Mouse (Mus musculus) c-Kit-positive CD71-negative TER-119-negative erythroid progenitor cells, embryonic 14.5 days (primary cell): ENCODE measurements at regions not wholly inside any gene's neighbourhood (a gene's known extent, or its start where the extent isn't known, plus 50 kb on each side); places are given as distances from the start of the nearest gene placed in this dataset.

Experiments
- DNase-seq: peaks from one replicate; pipeline ENCODE4 v3.0.0-alpha.2; 2013; ENCODE audit warnings: low read depth

DNA sequence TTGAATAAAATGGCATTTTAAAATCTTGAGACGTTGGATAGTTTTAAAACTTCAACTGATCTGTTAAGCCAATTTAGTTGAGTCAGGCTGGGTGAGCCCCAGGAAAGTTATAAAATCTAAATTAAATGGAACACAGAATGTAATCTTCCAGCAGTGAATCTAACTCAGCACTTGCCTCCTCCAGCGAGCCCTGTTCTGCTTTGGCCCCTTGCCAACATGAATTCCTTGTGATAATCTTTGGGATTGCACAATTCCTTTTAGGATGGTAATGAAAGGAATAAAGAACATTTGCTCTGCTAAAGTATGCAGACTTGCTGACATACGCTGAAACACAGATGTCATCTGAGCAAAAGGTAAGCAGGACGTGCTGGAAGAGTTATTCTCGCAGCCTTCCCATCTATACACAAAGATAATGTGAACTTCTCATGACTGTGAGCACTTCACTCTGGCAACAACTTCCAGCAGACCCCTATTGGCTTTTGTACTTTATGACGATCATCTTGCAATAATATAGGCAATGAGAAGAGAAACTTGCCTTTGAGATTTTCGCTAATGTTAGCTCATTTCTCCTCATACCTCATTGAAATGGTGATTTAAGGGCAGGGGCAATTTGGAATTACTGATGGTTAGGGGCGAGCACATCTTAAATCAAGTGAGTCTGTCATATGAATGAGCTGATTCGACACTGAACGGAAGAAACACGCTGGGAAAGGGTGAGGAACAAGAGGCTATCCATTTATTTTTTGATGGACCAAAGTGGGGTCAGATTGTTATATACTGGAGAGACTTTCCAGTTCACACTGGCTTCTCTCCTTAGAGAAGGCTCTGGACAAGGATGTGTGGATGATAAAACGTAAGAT is 216.3 kb upstream of the Pdzrn3 start:
- no peak for DNase-seq

DNA sequence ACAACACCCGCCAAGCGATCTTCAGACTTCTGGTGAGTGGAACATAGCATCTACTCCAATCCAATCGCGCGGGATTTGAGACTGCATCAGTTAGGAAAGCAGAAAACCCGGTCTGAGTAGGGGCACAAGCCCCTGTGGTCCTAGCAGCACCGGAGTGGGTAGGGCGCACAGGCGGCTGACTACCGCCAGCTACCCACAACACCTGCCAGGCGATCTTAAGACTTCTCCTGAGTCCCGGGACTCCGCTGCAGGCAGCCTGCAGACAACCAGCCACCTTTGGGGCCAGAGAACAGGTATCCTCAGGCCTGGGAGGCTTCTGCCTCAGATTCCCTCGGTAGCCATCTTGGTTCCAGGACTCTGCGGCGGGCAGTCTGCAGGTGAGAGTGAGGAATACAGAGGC is 208.2 kb upstream of the Pdzrn3 start:
- no peak for DNase-seq

DNA sequence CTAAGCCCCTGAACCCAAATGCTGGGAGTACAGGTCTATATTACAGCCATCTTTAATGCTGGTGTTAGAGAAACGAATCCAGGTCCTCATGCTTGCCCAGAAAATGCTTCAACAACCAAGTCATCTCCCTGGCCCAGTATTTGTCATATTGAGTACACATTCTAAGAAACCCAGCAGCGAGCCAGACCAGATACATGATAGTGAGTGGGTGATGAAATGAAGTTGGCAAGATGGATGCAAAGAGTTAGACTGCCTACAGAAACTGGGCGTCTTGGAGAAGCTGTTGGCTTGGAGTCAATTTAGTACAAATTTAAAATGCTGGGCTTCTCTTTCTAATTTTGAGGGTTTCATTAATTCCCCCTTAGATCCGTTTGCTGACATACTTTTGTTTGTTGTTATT is 203.1 kb upstream of the Pdzrn3 start:
- DNase-seq = no peak

DNA sequence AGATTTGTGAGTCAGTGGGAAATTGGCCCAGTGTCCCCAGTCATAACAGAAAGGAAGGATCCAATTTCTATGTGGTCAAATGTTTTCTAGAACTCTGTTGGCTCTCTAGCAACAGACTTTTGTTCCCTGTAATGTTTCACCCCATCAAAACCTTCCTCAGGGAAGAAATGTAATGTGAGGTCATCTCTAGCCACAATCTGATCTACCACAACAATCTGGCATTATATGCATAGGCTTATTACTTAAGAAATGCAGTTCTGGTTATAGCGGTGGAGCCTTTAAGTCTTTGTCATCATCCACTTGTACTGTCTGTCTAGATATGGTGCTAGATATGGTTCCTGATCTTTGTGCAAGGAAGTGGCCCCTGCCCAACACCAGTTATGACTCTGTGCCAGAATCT is 178.4 kb upstream of the Pdzrn3 start:
- no peak for DNase-seq

DNA sequence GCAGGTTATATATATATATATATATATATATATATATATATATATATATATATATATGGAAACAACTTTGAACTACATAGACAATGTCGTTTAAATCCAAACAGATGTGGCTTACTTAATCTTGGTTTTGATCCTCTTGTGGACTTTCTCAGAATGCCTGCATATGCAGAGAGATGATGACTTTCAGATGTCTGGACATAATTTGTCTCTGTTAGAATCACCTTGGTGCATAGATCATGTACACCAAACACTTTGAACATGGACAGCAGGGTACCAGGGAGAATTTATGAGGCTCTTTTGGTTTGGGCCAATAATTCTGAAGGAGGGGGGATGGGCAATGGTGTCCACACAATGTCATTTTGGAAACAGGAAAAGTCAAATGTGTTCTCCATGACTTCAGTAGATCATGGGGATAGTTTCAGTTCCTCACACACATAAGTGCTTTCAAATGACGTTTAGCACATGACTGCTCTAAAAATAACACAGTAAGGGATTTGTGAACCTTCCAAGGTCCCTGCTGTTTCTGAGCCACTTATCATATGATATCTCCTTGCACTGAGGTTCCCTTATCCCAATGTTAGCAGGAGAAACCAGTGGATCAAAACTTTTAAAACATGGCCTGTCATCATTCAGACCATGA is 177.4 kb upstream of the Pdzrn3 start:
- no peak for DNase-seq

DNA sequence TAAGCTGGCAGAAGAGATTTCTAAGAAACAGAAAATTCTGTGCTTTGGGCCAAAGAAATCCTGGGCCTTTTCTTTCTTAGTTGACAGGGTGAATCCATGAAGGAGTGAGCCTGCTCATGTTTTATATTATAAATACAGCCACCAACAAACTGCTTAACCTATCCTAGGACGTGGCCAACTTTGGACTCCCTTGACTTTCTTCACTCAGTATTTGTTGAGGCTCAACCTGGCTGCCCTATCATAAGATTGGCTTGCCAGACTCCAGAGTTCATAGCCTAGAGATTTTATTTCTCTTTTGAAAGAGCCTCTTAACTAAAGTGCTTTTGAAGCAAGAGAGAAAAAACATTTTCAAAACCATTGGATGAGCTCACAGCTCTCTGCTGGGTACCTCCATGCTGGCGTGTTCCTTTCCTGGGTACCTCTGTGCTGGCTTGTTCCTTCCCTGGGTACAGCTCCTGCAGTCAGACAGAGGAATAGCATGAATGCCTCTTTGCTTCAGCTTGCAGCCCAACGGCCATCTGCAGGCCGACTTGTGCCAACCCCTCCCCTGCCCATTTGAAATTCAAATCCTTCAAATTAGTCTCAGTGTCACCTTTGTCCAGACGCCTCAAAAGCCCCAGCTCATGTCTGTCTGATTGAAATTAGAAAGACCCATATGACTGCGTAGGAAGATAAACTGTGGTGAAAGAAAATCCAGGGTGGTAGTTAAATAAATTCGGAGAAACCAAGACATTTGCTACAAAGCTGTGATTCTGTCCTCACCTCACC is 173.0 kb upstream of the Pdzrn3 start:
- DNase-seq = no peak

DNA sequence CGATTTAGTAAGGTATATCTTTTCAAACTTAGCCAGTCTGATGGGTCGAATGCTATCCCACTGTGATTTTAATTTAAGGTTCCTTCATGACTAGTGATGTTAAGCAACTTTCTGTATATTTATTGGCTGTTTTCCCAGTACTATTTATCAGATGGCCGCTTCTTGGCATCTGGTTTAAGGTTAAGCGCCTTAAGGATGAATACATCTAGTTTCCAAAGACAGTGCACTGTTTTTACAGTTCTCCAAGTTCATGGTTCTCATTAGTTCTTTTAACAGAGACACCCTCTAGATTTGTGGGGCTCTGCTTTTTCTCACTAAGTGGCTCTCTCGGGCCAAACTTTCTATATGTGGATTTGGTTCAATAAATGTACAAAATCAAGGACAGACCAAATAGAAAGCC is 159.9 kb upstream of the Pdzrn3 start:
- no peak for DNase-seq

DNA sequence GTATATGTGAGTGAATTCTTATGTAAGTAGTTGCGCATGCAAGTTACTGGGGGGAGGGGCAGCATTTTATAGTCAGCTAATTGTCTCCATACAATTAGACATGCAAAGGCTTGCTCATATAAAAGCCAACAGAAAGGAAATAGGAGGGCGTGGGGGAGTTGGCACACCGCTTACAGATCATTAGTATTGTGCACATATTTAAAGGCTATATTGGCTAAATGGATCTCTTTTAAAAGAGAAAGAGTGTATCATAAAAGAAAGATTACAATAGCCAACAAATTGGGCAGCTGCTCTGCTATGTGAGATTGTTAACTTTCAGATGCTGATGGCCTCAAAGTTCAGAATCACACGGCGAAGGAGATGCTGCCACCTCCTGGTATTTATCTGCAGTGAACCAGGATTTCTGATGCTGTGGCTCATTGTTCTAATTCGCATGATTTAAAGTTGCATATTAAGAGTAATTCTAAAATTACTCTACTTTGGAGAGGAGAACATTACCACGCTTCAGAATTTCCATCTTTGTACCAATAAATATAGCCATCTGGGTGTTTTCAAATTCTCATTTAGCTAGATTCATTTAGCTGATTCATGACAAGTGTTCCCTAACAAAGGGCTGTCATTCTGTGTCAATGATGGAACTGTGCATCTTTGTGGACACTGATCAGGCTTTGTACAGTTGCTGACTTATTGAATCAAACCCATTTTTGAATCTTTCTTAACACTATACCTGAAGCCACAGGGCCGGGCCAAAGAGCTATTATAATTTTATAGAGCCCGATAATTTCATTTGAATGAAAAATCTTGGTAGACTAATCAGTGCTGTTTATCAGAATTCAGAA is 156.7 kb upstream of the Pdzrn3 start:
- DNase-seq = no peak

DNA sequence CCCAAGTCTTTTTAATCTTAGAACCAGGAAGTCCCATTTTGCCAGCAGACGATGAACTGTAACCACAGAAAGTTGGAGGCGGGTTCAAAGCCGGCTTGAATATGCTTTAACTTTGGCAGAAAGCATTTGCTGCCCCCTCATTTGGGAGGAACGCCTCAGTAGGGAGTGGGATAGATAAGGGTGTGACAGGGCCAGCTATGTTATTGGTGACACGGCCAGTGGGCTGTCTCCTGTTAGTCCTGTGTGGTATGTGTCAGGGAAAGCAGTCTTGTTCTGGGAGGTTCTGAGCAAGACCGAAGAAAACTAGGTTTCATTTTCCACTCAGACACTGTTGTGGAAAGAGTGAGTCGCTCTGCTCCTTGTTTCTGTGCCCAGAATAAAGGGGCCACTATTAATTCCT is 154.7 kb upstream of the Pdzrn3 start:
- no peak for DNase-seq

DNA sequence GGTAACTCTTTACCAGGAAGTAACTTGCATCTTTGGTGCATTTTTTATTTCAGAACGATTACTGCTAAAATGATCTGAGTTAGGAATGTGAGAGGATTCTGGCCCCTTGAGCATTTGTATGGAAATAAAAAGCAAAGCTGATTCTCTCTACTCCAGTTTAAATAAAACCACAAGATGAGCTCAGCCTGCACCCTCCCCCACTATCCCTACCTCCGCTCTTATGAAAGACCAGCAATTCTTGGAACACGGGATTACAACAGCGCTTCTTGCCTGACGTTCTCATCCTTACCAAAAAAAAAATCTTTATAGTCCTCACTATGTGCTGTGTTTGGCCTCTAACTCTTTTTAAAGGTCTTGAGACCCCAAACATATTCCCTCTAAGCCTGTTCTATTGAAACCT is 154.2 kb upstream of the Pdzrn3 start:
- no peak for DNase-seq

DNA sequence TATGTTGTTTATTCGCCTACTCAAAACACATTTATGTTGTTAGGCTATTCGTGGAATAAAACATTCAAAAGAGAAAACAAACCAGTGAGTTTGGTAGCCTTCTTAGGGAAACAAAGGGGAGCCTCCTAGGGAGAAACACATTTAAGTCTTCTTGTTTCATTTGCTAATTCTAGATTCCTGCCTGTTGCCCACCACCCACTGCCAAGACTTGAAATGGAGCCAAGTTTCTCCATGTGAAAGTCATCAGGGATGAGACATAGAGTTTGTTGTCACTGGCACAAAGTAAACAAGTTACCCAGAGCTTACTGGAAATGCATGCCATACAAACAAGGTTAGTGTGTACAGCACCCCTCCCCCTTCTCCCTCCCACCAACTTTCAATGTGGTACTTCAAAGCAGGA is 147.4 kb upstream of the Pdzrn3 start:
- no peak for DNase-seq

DNA sequence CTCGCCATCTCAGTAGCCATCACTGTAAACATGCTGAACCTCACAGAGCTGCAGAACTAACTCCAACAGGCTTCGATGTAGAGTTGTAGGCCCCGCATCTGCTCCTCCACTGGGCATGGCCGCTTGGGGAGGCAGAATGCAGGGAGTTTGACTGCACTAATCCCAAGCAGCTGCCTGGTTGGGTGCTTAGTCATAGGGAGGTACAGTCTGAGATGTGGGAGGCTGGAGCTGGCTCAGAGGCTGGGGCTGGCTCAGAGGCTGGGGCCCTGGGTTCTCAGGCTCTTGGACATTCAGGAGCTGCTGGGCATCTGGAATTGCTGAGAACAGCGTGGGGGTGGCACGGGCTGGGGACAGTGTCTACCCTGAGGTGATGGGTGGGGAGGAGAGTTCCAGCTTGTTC is 143.6 kb upstream of the Pdzrn3 start:
- DNase-seq = no peak

DNA sequence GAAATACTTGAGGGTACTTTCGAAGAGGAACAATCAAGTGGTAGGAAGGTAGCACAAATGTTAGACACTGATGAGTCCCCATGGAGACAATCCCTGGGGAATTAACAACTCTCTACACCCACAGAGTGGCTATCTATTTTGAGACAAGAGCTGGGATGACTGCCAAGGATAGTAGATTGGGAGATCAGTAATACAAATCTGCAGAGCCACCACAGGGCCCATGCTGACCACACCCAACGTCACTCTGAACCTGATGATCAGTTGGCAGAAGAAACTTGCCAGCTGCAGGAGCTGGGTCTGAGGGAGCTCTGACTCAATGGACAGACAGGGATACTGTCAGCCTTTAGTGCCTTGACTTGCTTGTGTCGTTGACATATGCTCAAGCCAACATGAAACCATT is 143.1 kb upstream of the Pdzrn3 start:
- no peak for DNase-seq

DNA sequence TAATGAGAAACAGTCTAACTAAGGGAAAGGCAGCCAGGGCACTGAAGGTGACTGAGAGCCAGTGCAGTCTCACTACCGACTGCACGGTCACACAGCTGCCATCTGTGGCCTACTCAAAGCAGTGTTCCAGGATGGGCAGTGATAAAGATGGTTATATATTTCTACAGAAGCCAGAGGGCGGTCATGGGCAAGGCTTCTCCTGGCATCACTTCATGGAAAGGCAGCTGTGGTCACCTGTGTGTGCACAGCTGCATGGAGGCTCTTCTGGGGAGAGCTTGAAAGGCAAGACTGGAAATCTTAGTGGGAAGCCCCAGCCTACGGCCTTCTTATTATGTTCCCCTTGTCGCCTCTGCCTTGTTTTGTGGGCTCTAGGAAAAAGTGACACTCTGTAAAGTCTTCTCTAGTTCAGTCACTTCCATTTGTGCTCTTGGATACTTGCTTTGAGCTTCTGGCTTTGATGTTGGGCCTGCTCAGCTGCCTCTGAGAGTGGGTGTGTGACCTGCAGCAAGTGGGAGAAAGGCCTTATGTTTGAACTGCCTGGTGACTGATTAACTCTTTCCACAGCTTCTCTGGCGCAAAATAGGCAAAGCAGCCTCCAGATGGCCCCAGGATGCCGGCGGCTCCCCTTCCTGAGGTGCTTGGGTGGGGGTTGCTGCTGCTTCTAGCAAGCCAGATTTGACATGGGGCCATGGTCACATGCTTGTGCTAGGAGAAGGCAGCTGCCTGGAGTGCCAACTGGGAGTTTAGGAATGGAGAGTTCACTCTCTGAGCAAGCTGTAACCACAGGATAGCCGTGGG is 141.4 kb upstream of the Pdzrn3 start:
- no peak for DNase-seq

DNA sequence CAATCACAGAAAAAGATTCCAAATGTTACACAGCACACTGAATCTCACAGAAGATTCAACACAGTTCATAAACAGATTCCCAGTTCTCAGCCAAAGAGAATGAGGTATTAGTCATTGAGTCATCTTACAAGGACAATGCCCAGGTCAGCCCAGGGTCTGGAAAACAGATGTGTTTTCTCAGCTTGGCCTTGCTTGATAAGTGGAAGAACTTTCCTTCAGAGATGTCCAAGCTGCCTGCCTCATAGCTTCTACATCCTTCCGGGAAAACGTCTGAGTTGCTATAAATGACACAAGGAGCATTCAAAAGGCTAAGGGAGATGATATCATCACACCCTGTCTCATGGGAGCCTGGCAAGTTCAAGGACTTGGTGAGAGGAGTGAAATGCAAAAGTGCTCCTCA is 139.9 kb upstream of the Pdzrn3 start:
- no peak for DNase-seq

DNA sequence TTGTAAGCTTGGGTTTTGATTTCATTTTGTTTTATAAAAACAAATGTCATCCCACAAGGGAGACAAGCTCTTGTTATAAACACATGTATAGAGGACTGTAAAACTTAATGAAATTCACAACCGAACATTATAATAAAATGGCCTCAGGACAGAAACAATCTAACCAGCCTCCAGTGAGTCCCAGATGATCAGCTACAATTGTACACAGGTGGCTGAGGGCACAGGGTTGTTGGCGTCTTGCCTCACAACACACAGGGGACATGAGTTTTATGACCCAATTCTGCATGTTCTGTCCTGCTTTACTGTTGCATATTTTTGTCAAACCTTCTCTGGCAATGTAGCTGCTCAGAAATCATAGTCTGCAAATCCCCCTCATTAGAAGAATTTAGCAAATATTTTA is 136.0 kb upstream of the Pdzrn3 start:
- no peak for DNase-seq

DNA sequence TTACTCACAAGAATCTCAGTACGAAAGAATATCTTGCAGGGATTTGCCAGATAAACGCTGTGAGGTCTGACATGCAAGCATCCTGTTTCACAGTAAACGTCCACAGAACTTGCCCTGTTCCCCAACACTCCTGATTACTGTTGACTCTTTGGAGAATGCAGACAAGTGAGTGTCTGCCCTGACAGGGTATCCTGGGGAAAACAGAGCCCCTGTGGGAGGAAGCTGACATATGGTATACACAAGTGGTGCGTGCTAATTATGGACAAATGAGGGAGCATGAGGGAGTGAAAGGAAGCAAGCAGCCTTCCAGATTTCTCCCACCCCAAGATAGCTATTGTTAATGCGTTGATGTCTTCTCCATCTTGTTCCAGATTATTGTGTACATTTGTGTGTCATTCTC is 124.5 kb upstream of the Pdzrn3 start:
- no peak for DNase-seq

DNA sequence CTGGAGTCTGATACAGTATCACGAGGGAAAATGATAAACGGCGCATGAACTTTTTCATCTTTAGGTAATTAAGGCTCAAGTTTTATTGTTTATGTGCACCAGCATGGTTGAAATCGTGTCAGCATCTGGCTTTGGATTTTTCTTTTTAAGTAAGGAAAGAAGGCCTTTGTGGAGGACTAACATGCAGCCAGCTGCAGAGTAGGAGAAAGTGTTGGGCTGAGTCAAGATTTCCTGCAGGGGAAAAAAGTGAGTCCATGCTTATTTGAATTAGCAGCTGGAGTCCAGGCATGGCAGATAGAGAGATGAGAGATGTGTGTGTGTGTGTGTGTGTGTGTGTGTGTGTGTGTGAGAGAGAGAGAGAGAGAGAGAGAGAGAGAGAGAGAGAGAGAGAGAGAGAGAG is 124.0 kb upstream of the Pdzrn3 start:
- DNase-seq = no peak

DNA sequence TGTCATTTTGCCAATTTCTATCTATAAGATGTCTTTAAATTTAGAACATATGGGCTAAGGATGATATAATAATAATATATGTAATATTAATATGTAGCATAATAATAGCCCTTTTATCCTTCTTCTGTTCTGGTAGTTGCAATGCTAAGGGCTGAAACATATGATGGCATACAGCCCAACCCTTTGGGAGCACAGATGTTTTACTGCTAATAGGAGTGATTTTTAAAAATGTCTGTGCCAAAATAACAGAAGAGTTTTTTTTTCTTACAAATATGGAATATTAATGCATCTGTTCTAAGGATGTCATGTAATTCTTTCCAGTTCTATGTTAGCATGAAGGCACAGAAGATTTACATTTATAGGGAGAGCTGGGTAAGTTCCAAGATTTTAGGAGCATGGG is 122.5 kb upstream of the Pdzrn3 start:
- no peak for DNase-seq

DNA sequence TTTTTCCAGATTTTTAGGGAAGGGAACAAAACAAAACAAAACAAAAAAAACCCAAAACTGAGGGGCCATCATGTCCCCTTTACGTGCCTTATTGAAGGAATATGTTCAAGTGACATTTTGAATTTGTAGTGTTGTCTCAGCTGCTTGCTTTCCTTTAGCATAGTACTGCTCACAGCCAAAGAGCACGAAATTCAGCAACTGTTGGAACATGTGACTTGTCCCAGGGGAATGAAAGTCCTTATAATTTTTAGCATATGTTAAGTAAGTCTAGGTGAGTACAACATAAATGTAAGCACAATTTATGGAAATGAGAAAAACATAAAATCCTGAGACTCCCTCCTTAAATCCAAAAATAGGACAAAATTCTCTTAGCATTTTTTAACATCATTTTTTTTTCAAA is 110.8 kb upstream of the Pdzrn3 start:
- DNase-seq = no peak

DNA sequence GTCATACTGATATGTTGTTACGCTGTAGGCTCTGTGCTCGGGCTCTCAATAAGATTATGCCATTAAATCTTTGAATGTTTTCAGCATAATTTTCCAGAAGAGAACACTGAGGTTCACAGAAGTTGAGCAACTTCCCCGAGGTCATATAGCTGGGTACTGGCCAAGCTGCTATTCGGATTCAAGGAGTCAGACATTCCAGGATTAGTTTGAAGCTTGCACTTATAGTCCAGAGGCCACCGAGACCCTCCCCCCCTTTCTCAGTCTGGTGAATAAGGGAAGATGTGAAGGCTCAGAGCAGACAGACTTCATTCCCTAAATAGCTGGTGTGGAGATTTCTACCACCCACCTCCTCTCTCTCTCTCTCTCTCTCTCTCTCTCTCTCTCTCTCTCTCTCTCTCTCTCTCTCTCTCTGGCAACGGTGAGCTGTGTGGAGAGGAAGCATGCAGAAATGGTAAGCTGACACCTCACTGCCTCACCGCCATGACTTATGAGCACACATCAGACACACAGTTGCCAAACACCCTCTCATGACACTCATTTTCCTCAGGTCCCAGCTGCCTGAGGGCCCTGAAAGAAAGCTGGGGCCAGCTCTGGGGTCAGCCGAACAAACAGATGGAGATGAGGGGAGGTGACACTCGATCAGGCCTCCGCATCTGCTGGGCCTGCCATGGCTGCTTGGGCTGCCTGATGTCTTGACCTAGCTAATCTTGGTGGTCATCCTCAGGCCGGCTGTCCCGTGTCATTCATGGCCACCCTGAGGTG is 107.0 kb upstream of the Pdzrn3 start:
- DNase-seq = no peak
